Mouse (Mus musculus): Measurements from ENCODE around the gene Vmn2r88.
"Not testable (repeated sequence)": the region's sequence is repeated elsewhere in the genome, so short reads cannot be mapped to it uniquely, and the experiment has no call there.

The Vmn2r88 gene

GRCm38 (mm10) chr14:51410520-51410919 lies at the start of gene Vmn2r88:
Vmn2r88 (plus strand) TSS chr14:51410820.
- no peak for DNase-seq (ENCODE audit: low read depth in 2 of 2, low spot score in 2 of 2)

GRCm38 (mm10) chr14:51361456-51361855 lies 49.2 kb upstream of the Vmn2r88 start, which contains the start of gene Gm7247:
Gm7247 (plus strand) TSS chr14:51361756.
- DNase-seq (ENCODE audit: low read depth in 2 of 2, low spot score in 2 of 2): no peak

GRCm38 (mm10) chr14:51382805-51383204 lies 27.8 kb upstream of the Vmn2r88 start:
- DNase-seq (ENCODE audit: low read depth in 2 of 2, low spot score in 2 of 2): no peak

- no peak for DNase-seq (ENCODE audit: low read depth in 2 of 2, low spot score in 2 of 2)
Measured at GRCm38 (mm10) chr14:51384351-51384750, 26.3 kb upstream of the Vmn2r88 start.

- no peak for DNase-seq (ENCODE audit: low read depth in 2 of 2, low spot score in 2 of 2)
Measured at GRCm38 (mm10) chr14:51385741-51386140, 24.9 kb upstream of the Vmn2r88 start.

- no peak for DNase-seq (ENCODE audit: low read depth in 2 of 2, low spot score in 2 of 2)
Measured at GRCm38 (mm10) chr14:51387768-51388167, 22.9 kb upstream of the Vmn2r88 start.

GRCm38 (mm10) chr14:51388222-51388621 lies 22.4 kb upstream of the Vmn2r88 start:
- no peak for DNase-seq (ENCODE audit: low read depth in 2 of 2, low spot score in 2 of 2)

- no peak for DNase-seq (ENCODE audit: low read depth in 2 of 2, low spot score in 2 of 2)
Measured at GRCm38 (mm10) chr14:51423885-51424284, 13.3 kb downstream of the Vmn2r88 start.

- not testable (repeated sequence) for DNase-seq (ENCODE audit: low read depth in 2 of 2, low spot score in 2 of 2)
Measured at GRCm38 (mm10) chr14:51430138-51430537, 19.5 kb downstream of the Vmn2r88 start.

GRCm38 (mm10) chr14:51434546-51434945 lies 23.9 kb downstream of the Vmn2r88 start:
- no peak for DNase-seq (ENCODE audit: low read depth in 2 of 2, low spot score in 2 of 2)

- DNase-seq (ENCODE audit: low read depth in 2 of 2, low spot score in 2 of 2): no peak
Measured at GRCm38 (mm10) chr14:51435020-51435419, 24.4 kb downstream of the Vmn2r88 start.

- DNase-seq (ENCODE audit: low read depth in 2 of 2, low spot score in 2 of 2): no peak
Measured at GRCm38 (mm10) chr14:51438955-51439354, 28.3 kb downstream of the Vmn2r88 start.

- DNase-seq (ENCODE audit: low read depth in 2 of 2, low spot score in 2 of 2): not testable (repeated sequence)
Measured at GRCm38 (mm10) chr14:51451557-51451956, 40.9 kb downstream of the Vmn2r88 start, which contains the start of gene Vmn2r89. Vmn2r89 (plus strand) TSS chr14:51451857.
